Mouse (Mus musculus) urinary bladder, postnatal 25 days (tissue): ENCODE measurements around the gene Plxna2.

Experiments used
- DNase-seq: peaks from one replicate; pipeline ENCODE4 v3.0.0; 2022; ENCODE audit warnings: low spot score

Plxna2 gene

DNA sequence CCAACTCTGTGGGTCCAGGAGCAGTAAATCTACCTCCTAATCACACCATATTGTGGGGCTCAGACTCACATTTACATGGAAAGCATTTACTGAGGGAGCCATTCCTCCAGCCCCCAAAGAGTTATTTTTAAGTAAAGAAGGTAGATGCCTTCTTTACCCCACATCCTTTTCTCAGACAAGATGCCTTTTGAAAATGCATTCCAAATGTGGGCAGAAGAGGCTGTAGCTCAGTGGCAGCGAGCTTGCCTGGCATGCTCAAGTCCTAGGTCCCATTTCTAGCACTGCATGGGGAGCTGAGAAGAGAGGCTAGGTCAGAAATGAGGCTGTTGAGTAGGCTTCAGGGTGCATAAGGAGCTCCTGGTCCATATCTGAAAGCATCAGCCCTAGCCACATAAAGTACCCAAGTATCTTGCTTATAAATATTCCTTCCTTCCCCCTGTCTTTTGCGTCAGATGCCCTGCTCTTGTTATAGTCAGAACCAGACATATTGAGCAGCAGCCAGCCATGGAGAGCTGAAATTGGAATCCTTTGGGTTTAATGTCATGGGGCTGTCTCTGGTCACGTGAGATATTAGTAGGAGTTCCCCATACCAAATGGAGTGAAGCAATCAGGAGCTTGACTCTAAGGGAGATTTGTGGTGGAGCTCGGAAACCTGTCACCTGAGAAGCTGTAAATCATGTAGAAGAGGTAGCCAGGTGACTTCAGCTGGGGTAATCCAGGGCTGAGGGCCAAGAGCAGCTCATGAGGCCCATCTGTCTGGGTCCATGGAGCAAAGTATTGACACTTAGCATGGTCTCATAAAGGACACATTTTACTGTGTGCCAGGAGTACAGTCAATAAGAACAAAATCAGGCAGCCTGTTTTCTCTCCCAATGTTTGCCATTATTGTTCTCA, 96.4 kb downstream of the Plxna2 start:
- no peak for DNase-seq

DNA sequence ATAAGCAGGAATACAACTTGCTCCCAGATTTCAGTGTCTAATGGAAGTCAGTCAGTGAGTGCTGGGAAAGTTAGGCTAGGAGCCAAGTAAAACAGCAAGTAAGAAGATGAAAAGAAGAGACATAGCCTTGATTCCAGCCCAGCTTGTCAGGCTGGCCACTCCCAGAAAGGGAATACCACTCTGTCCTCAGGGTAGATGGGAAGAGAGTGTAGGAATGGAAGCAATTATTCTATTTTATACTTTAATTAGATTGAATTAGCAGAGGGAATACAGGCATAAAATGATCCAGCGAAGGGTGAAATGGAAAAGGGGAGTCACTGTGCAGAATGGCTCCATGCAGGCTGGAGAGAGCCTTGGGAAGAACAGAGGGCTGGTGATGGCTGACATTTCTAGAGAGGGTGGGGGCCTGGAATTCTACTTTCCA, 99.4 kb downstream of the Plxna2 start:
- no peak for DNase-seq

GRCm38 (mm10) chr1:194720406-194720805, 102.4 kb downstream of the Plxna2 start:
- no peak for DNase-seq

- no peak for DNase-seq
Observed at GRCm38 (mm10) chr1:194721260-194721659, 103.2 kb downstream of the Plxna2 start.

DNA sequence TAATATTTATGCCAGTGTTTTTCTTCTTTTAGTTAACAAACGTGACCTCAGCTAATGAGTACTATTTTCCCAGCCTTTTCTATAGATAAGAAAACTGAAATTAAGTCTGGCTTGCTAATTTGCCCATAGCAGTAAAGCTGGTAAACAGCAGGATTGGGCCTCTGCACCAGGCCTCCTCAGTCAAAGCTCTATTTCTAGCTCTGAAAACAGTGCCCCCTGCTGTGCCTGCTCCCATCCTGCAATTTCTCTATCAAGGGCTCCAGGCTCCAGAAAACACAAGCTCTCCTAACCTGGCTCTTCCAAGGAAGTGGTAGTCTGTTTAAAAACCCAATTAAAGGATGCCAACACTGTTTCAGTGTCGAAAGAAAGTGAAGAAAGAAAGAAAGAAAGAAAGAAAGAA, 104.3 kb downstream of the Plxna2 start:
- DNase-seq = peak; percentile 62

DNA sequence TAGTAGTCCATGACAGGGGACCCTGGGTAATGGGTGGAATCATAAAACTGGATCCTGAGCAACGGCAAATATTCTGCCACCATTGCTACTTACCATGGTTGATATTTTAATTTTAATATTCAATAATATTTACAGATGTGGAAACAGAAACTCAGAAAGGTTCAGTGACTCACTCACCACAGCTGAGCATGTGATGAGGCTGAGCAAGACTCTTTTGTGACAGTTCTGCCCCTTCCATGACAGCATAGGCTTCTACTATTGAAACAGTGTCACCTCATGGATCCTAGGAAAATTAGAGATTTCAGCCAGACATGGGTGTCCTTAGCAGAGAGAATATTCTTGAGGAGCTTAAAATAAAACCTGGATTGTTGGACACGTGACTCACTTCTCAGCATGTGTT, 116.8 kb downstream of the Plxna2 start:
- DNase-seq = no peak

DNA sequence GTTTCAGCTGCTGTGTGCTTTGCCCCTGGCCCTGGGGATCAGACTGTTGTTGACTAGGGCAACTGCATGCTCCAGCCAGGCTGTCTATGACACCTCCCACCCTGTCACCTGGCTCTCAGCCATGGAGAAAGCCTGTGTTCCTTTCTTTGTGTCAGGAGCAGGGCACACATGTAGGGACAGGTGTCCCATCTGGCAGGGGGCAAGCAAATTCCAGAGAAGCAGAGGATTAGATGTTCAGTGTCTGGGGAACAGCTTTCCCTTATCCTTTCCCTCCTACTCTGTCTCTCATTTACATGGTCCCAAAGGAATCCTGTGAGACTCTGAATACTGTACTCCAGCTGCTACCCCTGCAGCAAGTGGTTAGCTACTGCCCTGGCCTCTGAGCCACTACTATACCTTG, 121.9 kb downstream of the Plxna2 start:
- DNase-seq = no peak

- DNase-seq = no peak
Observed at GRCm38 (mm10) chr1:194742901-194743422, 124.9 kb downstream of the Plxna2 start.

DNA sequence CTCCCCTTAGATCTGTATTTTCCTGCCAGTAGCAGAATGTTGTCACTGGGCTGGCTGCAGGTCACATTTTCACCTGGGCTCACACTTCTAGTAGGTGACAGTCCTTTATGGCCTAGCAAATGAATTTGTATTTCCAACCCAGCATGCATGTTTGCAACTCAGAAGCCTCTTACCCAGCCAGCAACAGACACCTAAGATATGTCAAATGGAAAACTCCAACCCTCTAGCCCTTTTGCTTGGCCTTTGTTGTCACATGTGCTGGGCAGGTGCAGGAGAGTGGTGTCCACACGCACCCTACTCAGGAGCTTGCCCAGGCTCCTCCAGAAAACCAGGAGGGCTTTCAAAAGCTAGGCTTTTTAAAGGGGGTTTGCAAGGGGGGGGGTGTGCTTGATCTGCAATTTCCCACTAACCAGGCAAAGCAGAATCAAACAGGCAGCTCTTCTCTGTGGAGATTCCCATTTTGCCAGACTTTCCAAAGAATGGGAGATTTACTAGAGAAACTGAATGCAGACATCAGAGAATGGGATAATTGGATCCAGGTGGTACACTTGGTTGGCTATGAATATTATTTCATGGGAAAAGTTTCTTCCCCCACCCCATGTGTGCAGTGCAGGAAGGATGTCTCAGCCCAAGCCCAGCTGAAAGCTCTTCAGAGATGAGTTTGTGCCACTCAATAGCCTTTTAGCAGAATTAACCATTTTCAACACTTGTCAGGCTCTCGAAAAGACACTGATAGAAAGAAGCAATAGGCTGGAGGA, 127.3 kb downstream of the Plxna2 start:
- no peak for DNase-seq

DNA sequence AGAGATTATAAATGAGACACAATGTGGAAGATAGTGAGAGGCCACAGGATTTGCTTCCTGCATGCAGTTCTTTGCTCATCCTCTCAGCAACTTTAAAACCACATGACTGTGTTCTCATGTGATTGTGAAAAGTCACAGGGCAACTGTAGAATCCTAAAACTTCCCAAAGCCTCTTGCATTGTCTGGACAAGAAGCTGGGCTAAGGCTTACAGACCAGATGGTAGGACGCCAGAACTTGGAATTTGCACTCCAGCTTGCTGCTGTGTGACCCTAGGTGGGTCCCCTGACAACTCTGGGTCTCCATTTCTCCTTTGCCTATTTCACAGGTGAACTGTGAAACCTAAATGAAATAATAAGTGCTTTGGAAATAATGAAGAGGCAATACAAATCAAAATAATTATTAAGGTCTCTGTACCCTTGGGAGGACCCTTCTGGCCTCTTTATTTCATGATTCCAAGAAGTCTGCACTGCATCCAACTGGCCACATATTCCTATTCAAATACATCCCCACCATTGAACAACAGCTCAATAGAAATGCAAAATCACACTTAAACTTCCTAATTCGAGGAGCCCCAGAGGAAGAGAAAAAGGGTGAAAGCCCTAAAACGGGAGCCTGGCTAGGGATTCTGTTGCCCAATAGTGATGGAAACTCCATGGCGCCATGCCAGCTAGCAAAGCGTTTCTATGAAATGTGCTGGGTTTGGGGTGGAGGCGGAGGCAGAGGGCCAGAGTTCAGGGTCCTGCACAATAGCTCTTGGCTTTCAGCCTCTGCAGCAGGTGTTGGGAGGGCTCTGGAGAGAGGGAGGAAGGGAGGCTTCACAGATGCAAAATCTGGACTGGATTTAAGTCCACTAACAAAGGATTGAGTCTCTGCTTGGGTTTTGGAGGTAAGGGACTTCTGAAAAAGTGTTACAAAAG, 128.6 kb downstream of the Plxna2 start:
- DNase-seq = peak; percentile 40

DNA sequence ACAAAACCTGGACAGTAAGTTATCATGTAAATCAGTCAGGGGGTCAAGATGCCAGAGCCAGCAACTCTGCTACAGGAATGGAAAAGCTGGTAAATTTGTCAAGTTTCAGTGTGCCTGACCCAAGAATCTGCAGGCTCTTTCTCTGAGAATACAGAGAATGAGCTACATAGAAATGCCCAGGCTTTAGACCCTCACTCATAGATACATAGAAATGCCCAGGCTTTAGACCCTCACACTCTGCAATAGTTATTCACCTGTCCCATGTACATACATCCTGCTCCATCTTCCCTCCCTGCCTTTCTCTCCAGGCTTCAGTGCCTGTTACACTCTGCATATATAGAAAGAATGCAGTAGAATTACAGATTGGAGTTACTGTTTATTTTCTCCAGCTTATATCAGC, 129.2 kb downstream of the Plxna2 start:
- no peak for DNase-seq

DNA sequence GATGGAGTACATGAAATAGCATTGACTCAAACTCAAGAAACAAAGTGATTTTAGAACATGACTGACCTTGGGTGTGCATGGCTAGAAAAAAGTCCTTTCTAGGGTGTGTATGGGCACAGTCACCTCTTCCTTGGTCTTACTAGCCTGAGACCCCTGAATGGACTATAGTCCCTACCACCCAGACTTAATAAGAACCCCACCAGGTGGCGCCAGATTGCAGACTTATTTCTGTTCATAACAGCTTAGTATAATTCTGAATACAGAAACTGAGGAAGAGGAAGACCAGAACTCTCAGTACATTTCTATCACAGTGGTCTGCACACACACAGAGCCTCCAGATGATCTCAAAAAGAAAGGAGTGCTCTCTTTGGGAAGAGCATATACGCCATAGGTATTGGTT, 135.2 kb downstream of the Plxna2 start:
- DNase-seq = peak; percentile 27

DNA sequence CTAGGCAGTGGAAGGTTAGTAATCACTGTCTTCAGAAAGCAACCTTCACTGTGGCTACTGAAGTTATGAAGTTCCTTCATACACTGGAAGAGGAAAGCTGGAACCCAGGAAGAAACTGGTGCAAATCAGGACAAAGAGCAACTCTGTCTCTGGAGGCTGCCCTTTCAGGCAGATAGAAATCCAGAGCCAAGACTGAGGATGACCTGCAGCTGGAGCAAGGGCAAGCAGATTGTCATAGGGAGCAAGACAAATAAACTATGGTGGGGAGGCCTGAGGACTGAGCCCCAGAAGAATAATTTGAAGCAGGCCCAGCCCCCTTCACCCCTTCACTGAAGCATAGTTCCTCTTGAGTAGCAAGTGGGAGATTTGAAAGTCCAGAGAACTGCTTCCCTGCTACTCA, 138.0 kb downstream of the Plxna2 start:
- DNase-seq = no peak

GRCm38 (mm10) chr1:194756409-194756808, 138.4 kb downstream of the Plxna2 start:
- no peak for DNase-seq

GRCm38 (mm10) chr1:194756863-194757262, 138.8 kb downstream of the Plxna2 start:
- no peak for DNase-seq

GRCm38 (mm10) chr1:194761432-194762212, 143.6 kb downstream of the Plxna2 start:
- peak; percentile 9 for DNase-seq

GRCm38 (mm10) chr1:194762896-194763295, 144.9 kb downstream of the Plxna2 start:
- DNase-seq = no peak

GRCm38 (mm10) chr1:194764951-194765350, 146.9 kb downstream of the Plxna2 start:
- no peak for DNase-seq

GRCm38 (mm10) chr1:194768799-194769198, 150.8 kb downstream of the Plxna2 start:
- DNase-seq = no peak

- no peak for DNase-seq
Observed at GRCm38 (mm10) chr1:194772053-194772452, 154.0 kb downstream of the Plxna2 start.

DNA sequence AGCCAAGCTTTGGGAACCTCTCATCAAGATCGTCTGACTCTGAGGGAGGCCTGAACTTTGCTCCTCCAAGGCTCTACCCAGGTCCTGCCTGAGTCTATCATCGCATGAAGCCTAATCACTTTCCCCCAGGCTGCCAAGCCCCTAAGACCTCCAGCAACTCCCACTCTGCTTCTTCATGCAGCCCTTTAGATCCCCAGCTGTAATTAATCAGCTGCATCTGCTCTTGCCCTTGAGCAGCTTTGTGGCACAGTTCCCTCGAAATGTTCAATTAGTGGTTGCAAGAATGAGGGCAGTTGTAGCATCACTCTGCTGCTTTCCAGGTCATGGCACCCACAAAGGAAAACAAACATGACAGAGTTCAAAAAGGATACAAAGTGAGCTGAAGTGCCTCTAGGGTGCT, 155.9 kb downstream of the Plxna2 start:
- no peak for DNase-seq
